Mouse (Mus musculus): ENCODE results near the gene Cic. TPM values are rescaled to one million over a fixed set of nuclear protein-coding genes. Genes with fewer than 3 reads are reported as not detected.

The Cic gene
- polyA plus RNA-seq, 1 experiment from 2014 or later, result 8.9 TPM

DNA sequence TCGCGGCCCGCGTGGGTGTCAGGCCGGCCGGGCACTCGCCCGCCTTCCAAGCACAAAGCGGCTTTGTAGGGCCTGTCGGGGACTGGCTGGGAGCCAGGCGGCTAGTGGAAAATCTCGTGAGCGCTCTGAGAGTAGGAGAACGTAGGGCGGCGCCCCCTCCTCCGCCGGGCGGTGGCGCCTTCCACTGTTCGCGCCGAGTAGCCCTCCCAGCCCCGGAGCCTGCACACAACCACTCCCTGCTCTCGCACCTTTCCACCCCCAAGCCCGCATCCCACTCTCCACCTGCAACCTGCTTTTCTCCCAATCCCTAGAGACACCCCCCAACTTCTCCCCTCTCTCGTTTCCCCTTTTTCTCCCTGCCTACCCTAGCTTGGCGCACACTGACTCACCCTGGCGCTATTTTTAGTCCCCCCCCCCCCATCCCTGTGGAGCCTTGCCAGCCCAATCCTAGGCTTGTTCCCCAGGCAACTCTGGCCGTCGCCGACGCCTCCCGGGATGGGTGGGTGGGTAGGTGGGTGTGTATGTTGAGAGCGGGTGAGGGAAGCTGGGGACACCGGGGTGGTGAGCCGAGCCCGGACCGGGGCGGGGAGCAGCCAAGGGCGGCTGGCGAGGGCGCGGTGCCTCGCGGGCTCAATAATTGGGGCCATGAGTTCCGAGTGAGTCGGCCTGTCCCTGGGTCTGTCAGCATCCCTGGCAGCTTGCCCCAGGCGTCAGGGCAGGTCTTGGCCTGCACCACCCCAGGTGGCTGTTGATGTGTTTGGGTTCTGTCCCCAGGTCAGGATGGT lies 11.8 kb downstream of the Cic start:
- H3K4me1 ChIP-seq (replicated peaks), result peaks cover 91% of the 10 kb centered on the region

GRCm38 (mm10) chr7:25279861-25280791 lies 12.6 kb downstream of the Cic start:
- no peaks in the 10 kb centered on the region for H3K9me3 ChIP-seq (replicated peaks)
- H3K36me3 ChIP-seq (replicated peaks), result peaks cover 7% of the 10 kb centered on the region
- peak overlapping the region; percentile 96 for H3K27ac ChIP-seq (replicated peaks)
- no peaks in the 10 kb centered on the region for H3K27me3 ChIP-seq
- WGBS (ENCODE audit: insufficient replicate concordance), result 2% methylated on average over 6 of the region's 6 CpGs
- peaks cover 91% of the 10 kb centered on the region for H3K4me1 ChIP-seq (replicated peaks)
- peak overlapping the region; percentile 98 for H3K4me2 ChIP-seq
- peak overlapping the region; percentile 79 for H3K9ac ChIP-seq
- no peak for ATAC-seq (ENCODE audit: insufficient read depth)
- H3K4me3 ChIP-seq (replicated peaks), result peak overlapping the region; percentile 68

More for the DNA sequence above, 11.8 kb downstream of the Cic start:
- Histone ChIP-seq H3K36me3 (replicated peaks) (no peaks in the 10 kb centered on the region), H3K9me3 (replicated peaks) (no peaks in the 10 kb centered on the region), H3K27me3 (no peaks in the 10 kb centered on the region), H3K27ac (replicated peaks) (peak overlapping the region; percentile 96), H3K4me2 (peak overlapping the region; percentile 98), H3K4me3 (replicated peaks) (peak overlapping the region; percentile 68), H3K9ac (peak overlapping the region; percentile 79)
- peak; percentile 45 for ATAC-seq (ENCODE audit: insufficient read depth)
- WGBS (ENCODE audit: insufficient replicate concordance), result under 1% methylated on average over 48 of the region's 49 CpGs

- peak overlapping the region; percentile 82 for H3K4me3 ChIP-seq (replicated peaks)
- no peaks in the 10 kb centered on the region for H3K9me3 ChIP-seq (replicated peaks)
- peak overlapping the region; percentile 96 for H3K27ac ChIP-seq (replicated peaks)
- H3K27me3 ChIP-seq, result no peaks in the 10 kb centered on the region
- 21% methylated on average over 12 of the region's 12 CpGs for WGBS (ENCODE audit: insufficient replicate concordance)
- peak overlapping the region; percentile 79 for H3K9ac ChIP-seq
- ATAC-seq (ENCODE audit: insufficient read depth), result peak; percentile 54
- peaks cover 81% of the 10 kb centered on the region for H3K4me1 ChIP-seq (replicated peaks)
- H3K36me3 ChIP-seq (replicated peaks), result peaks cover 18% of the 10 kb centered on the region
- H3K4me2 ChIP-seq, result peak overlapping the region; percentile 98
These were observed 13.7 kb downstream of the Cic start for GRCm38 (mm10) chr7:25281166-25281733.

DNA sequence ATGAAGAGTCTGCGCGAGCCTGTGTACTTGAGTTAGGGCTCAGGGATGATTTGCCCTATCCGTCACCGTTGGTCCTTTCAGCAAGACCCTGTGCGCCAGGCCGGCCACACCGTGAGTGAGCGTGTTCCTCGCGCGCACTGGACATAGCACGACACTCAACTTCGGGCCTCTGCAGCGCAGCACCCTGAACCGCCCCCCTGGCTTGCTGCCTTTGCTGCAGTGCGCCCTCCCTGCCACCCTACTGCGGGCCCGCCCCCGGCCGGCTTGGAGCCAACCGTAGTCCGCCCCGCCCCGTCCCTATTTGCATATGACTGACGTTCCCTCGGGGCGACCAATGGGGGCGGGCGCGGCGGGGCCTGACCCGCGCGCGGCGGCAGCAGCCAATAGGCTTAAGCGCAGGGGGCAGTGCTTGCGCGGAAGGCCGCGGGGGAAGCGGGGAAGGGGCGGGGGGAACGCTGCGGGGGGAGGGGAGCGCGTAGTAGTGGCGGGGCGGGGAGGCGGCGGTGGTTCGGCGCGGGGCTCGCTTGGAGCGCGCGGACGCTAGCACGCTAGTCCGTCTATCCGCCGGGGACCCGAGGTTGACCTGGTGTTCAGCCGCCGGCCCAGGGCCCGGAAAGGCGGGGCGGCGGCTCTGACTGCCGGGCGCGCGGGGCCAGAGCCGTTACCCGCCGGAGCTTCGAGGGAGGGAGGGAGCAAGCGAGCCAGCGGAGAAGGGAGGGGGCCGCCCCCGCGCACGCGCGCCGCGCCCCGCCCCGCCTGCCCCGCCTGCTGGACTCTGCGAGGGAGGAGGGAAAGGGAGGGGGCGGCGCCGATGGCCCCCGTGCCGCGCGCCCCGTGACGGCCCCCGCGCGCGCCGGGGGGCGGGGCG lies 14.5 kb downstream of the Cic start:
- Histone ChIP-seq H3K4me1 (replicated peaks) (peaks cover 74% of the 10 kb centered on the region), H3K4me2 (peak overlapping the region; percentile 98), H3K9ac (peak overlapping the region; percentile 80), H3K27ac (replicated peaks) (peak overlapping the region; percentile 96), H3K36me3 (replicated peaks) (peaks cover 25% of the 10 kb centered on the region), H3K4me3 (replicated peaks) (peak overlapping the region; percentile 82), H3K27me3 (no peaks in the 10 kb centered on the region), H3K9me3 (replicated peaks) (no peaks in the 10 kb centered on the region)
- WGBS (ENCODE audit: insufficient replicate concordance), result 1% methylated on average over 101 of the region's 108 CpGs
- ATAC-seq (ENCODE audit: insufficient read depth), result peak; percentile 82

DNA sequence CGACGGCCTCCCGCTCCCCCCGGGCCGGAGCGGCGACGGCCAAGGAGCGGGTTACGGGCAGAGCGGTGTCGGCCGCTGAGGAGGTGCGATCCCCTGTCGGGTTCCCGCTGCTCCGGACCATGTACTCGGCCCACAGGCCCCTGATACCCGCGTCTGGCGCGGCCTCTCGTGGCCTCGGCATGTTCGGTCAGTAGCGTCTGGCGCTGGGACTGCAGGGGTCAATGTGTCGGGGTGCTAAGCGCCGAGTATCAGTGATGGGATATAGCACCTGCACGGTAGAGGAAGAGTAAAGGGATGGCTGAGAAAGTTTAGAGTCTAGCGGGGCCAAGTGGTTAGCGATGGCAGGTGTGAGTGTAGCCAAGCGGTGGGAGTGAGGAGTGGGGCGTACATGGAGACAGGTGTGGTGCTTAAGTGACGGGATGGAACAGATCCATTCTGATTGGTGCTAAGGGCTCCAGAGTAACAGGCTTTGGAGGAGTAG lies 15.3 kb downstream of the Cic start:
- Histone ChIP-seq H3K9ac (peak overlapping the region; percentile 80), H3K36me3 (replicated peaks) (peaks cover 33% of the 10 kb centered on the region), H3K27ac (replicated peaks) (peak overlapping the region; percentile 96), H3K4me3 (replicated peaks) (peak overlapping the region; percentile 82), H3K9me3 (replicated peaks) (no peaks in the 10 kb centered on the region), H3K27me3 (no peaks in the 10 kb centered on the region), H3K4me1 (replicated peaks) (peaks cover 66% of the 10 kb centered on the region), H3K4me2 (peak overlapping the region; percentile 98)
- under 1% methylated on average over 36 of the region's 36 CpGs for WGBS (ENCODE audit: insufficient replicate concordance)
- no peak for ATAC-seq (ENCODE audit: insufficient read depth)

DNA sequence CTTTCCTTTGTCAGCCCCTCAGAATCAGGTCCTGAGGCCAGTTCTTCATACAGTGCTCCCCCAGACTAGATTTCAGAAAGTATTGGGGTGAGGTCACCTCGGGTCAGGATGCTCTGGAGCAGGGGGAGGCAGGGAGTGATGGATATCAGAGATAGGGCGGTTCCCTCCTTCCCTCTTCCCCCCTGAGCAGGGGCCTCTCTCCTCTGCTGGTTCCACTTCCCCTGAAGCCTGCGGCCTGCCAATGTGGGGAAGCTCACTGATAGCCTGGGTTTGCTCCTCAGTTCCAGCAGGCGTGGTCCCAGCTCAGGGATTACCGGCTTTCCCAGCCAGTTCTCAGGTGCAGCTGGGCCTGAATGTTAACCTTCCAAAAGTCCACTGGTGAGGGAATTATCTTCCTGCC lies 16.1 kb downstream of the Cic start:
- ATAC-seq (ENCODE audit: insufficient read depth), result no peak
- H3K4me3 ChIP-seq (replicated peaks), result peak overlapping the region; percentile 82
- H3K9me3 ChIP-seq (replicated peaks), result no peaks in the 10 kb centered on the region
- peaks cover 57% of the 10 kb centered on the region for H3K4me1 ChIP-seq (replicated peaks)
- peak overlapping the region; percentile 98 for H3K4me2 ChIP-seq
- peak overlapping the region; percentile 96 for H3K27ac ChIP-seq (replicated peaks)
- H3K36me3 ChIP-seq (replicated peaks), result peaks cover 42% of the 10 kb centered on the region
- H3K27me3 ChIP-seq, result no peaks in the 10 kb centered on the region
- 4% methylated on average over 5 of the region's 5 CpGs for WGBS (ENCODE audit: insufficient replicate concordance)
- peak overlapping the region; percentile 80 for H3K9ac ChIP-seq

- peaks cover 54% of the 10 kb centered on the region for H3K4me1 ChIP-seq (replicated peaks)
- no peak for ATAC-seq (ENCODE audit: insufficient read depth)
- H3K4me3 ChIP-seq (replicated peaks), result peak overlapping the region; percentile 82
- 53% methylated on average over 2 of the region's 2 CpGs for WGBS (ENCODE audit: insufficient replicate concordance)
- no peaks in the 10 kb centered on the region for H3K27me3 ChIP-seq
- H3K9ac ChIP-seq, result peak overlapping the region; percentile 80; the same call in 1 of the 2 replicates
- H3K4me2 ChIP-seq, result peak overlapping the region; percentile 98
- H3K9me3 ChIP-seq (replicated peaks), result no peaks in the 10 kb centered on the region
- peaks cover 47% of the 10 kb centered on the region for H3K36me3 ChIP-seq (replicated peaks)
- H3K27ac ChIP-seq (replicated peaks), result peak overlapping the region; percentile 96
These were observed 16.7 kb downstream of the Cic start for GRCm38 (mm10) chr7:25284171-25284570.

GRCm38 (mm10) chr7:25284766-25285165 lies 17.3 kb downstream of the Cic start:
- Histone ChIP-seq H3K9me3 (replicated peaks) (no peaks in the 10 kb centered on the region), H3K9ac (no peak overlapping the region), H3K36me3 (replicated peaks) (peaks cover 53% of the 10 kb centered on the region), H3K27me3 (no peaks in the 10 kb centered on the region), H3K4me2 (0 out of 2 replicates have a peak overlapping the region, but pooled peaks have one; percentile 98), H3K4me3 (replicated peaks) (peak overlapping the region; percentile 82; the same call in 1 of the 2 replicates), H3K27ac (replicated peaks) (no peak overlapping the region), H3K4me1 (replicated peaks) (peaks cover 48% of the 10 kb centered on the region)
- ATAC-seq (ENCODE audit: insufficient read depth), result no peak
- WGBS (ENCODE audit: insufficient replicate concordance), result 77% methylated on average over 5 of the region's 5 CpGs

DNA sequence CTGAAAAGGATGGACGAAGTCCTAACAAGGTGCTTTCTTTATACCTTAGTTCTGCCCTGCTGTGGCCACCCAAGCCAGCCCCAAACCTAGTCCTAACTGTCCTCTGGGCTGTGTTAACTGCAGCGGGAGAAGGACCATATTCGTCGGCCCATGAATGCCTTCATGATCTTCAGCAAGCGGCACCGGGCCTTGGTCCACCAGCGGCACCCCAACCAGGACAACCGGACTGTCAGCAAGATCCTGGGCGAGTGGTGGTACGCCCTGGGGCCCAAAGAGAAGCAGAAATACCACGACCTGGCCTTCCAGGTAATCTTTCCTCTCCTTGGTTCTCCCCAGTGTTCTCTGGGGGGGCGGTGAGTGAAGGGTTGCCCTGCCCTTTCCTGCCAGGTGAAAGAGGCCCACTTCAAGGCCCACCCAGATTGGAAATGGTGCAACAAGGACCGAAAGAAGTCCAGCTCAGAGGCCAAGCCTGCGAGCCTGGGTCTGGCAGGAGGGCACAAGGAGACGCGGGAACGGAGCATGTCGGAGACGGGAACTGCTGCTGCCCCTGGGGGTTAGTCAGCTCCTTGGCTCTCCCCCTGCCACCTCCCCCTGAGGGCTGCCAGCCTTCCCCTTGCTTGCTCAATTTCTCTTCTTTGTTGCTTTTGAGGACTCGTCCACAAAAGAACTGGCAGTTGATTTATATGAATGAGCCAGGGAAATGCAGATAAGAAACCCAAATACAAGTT lies 18.2 kb downstream of the Cic start:
- Histone ChIP-seq H3K4me2 (no peak overlapping the region), H3K36me3 (replicated peaks) (peaks cover 62% of the 10 kb centered on the region), H3K27ac (replicated peaks) (no peak overlapping the region), H3K9me3 (replicated peaks) (no peaks in the 10 kb centered on the region), H3K4me3 (replicated peaks) (no peak overlapping the region), H3K4me1 (replicated peaks) (peaks cover 44% of the 10 kb centered on the region), H3K27me3 (no peaks in the 10 kb centered on the region), H3K9ac (no peak overlapping the region)
- ATAC-seq (ENCODE audit: insufficient read depth), result no peak
- 85% methylated on average over 20 of the region's 20 CpGs for WGBS (ENCODE audit: insufficient replicate concordance)

Measured in liver, embryonic 15.5 days (tissue).